Mouse (Mus musculus) stomach, postnatal 0 days (tissue): ENCODE results near the gene Mcf2l. TPM values are rescaled to one million over a fixed set of nuclear protein-coding genes. Genes with fewer than 3 reads are reported as not detected.

ENCODE experiments used
- ATAC-seq: fragments of 200-750 bp; cut with Nextera tagmentation; 2 replicates; pipeline ENCODE4 v1.8.0; 2017; ENCODE audit not compliant: low FRiP score, low TSS enrichment
- DNase-seq: peaks from one replicate; pipeline ENCODE4 v3.0.0-alpha.2; 2016; ENCODE audit warnings: low spot score
- H3K27ac ChIP-seq: fragments of 300-500 bp; sonication (generic); replicated peaks from 2 replicates; pipeline ENCODE4 v1.5.1; 2014; ENCODE audit warnings: mild to moderate bottlenecking, control low read depth
- H3K27me3 ChIP-seq: fragments of 300-500 bp; sonication (generic); 2 replicates; pipeline ENCODE4 v1.6.1; 2014; ENCODE audit warnings: low read length; ENCODE audit not compliant: control insufficient read depth, insufficient read depth
- H3K36me3 ChIP-seq: fragments of 300-500 bp; sonication (generic); 2 replicates; pipeline ENCODE4 v1.6.1; 2014; ENCODE audit warnings: low read length, mixed read lengths; ENCODE audit not compliant: control insufficient read depth, insufficient read depth
- H3K4me1 ChIP-seq: fragments of 300-500 bp; sonication (generic); replicated peaks from 2 replicates; pipeline ENCODE4 v1.6.1; 2014; ENCODE audit warnings: antibody characterized with exemption; ENCODE audit not compliant: control insufficient read depth, insufficient read depth
- H3K4me2 ChIP-seq: fragments of 300-500 bp; sonication (generic); replicated peaks from 2 replicates; pipeline ENCODE4 v1.6.1; 2014; ENCODE audit warnings: low read depth, mild to moderate bottlenecking, control low read depth, moderate library complexity
- H3K4me3 ChIP-seq: fragments of 300-500 bp; sonication (generic); 2 replicates; pipeline ENCODE4 v1.5.1; 2014; ENCODE audit warnings: low read depth, low read length, control low read depth
- H3K9ac ChIP-seq: fragments of 300-500 bp; sonication (generic); 2 replicates; pipeline ENCODE4 v1.6.1; 2014; ENCODE audit warnings: mild to moderate bottlenecking, low read length, control low read depth, mixed read lengths
- H3K9me3 ChIP-seq: fragments of 300-500 bp; sonication (generic); 2 replicates; pipeline ENCODE4 v1.6.1; 2016; ENCODE audit warnings: low read length; ENCODE audit not compliant: control insufficient read depth
- CTCF ChIP-seq: IDR thresholded peaks from 2 replicates; pipeline ENCODE4 v1.5.1; 2016; ENCODE audit warnings: antibody characterized with exemption, low read depth, mild to moderate bottlenecking, moderate library complexity
- EP300 ChIP-seq: optimal IDR thresholded peaks from 2 replicates; pipeline ENCODE3; 2016; ENCODE audit warnings: antibody characterized with exemption
- WGBS: fragments of 180-500 bp; shearing (Covaris S2); extraction: QIAGEN DNeasy Blood & Tissue Kit; methylation state at CpG from one replicate; pipeline ENCODE4 v1.1.7; 2014; 5-methylcytosine and 5-hydroxymethylcytosine counted together
- polyA plus RNA-seq: library from polyadenylated mRNA; unstranded; fragments of >200 nt; fragmentation: Nextera tagmentation; extraction: Ambion mirVana; gene quantifications from 2 replicates; pipeline ENCODE4 v1.2.1, GENCODE M21; 2015

Mcf2l gene
- polyA plus RNA-seq, 1 experiment from 2014 or later, result 9.6 TPM

GRCm38 (mm10) chr8:12865790-12866189 is 7.8 kb upstream of the Mcf2l start:
- Histone ChIP-seq H3K4me2 (no peak overlapping the region), H3K4me3 (no peak overlapping the region), H3K27me3 (no peaks in the 10 kb centered on the region), H3K9me3 (no peaks in the 10 kb centered on the region), H3K36me3 (peaks cover 6% of the 10 kb centered on the region; the same call in 1 of the 2 replicates), H3K4me1 (no peaks in the 10 kb centered on the region), H3K27ac (no peak overlapping the region), H3K9ac (no peak overlapping the region)
- ATAC-seq (no peak), DNase-seq (no peak)
- TF ChIP-seq CTCF (peak; percentile 46), EP300 (no peak)
- WGBS, result 79% methylated on average over 6 of the region's 6 CpGs

- ATAC-seq (no peak), DNase-seq (no peak)
- Histone ChIP-seq H3K36me3 (no peaks in the 10 kb centered on the region), H3K4me1 (peaks cover 4% of the 10 kb centered on the region; the same call in 1 of the 2 replicates), H3K4me3 (no peak overlapping the region), H3K4me2 (no peak overlapping the region), H3K27me3 (no peaks in the 10 kb centered on the region), H3K9ac (no peak overlapping the region), H3K9me3 (no peaks in the 10 kb centered on the region), H3K27ac (no peak overlapping the region)
- TF ChIP-seq EP300 (no peak), CTCF (no peak)
- WGBS, result 67% methylated on average over 3 of the region's 3 CpGs
Observed at GRCm38 (mm10) chr8:12869661-12870060, 3.9 kb upstream of the Mcf2l start.

DNA sequence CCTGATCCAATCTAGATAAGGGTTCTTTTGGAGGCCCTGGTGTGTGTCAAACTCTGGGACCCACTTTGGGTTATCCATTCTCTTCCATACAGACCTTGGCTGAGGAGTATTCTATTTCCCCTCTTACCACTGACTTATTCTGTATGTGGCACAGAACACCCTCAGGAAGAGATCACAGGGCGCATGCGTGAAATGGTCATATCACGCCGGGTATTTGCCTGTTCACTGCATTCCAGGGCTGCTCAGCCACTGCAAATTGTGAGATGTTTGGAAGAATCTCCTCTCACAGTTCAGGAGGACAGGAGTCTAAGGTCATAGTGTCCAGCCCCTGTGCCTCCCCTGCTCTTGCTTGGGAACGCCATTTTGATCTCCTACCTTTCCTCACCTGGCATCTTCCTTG is 3.0 kb upstream of the Mcf2l start:
- Histone ChIP-seq H3K4me1 (peaks cover 4% of the 10 kb centered on the region; the same call in 1 of the 2 replicates), H3K27ac (no peak overlapping the region), H3K9me3 (no peaks in the 10 kb centered on the region), H3K4me3 (no peak overlapping the region), H3K36me3 (no peaks in the 10 kb centered on the region), H3K27me3 (no peaks in the 10 kb centered on the region), H3K4me2 (no peak overlapping the region), H3K9ac (no peak overlapping the region)
- WGBS, result 88% methylated on average over 5 of the region's 5 CpGs
- no peak for ATAC-seq
- TF ChIP-seq EP300, result no peak
- TF ChIP-seq CTCF, result no peak
- DNase-seq, result no peak

GRCm38 (mm10) chr8:12871461-12871860 is 2.1 kb upstream of the Mcf2l start:
- Histone ChIP-seq H3K27ac (no peak overlapping the region), H3K4me1 (peaks cover 4% of the 10 kb centered on the region; the same call in 1 of the 2 replicates), H3K36me3 (no peaks in the 10 kb centered on the region), H3K9ac (no peak overlapping the region), H3K4me3 (no peak overlapping the region), H3K9me3 (no peaks in the 10 kb centered on the region), H3K4me2 (no peak overlapping the region), H3K27me3 (no peaks in the 10 kb centered on the region)
- DNase-seq, result no peak
- no peak for ATAC-seq
- WGBS, result 16% methylated on average over 5 of the region's 5 CpGs
- TF ChIP-seq CTCF (no peak), EP300 (no peak)

GRCm38 (mm10) chr8:12872983-12873356 is 636 bp upstream of the Mcf2l start:
- ATAC-seq (no peak), DNase-seq (no peak)
- H3K36me3 ChIP-seq, result no peaks in the 10 kb centered on the region
- H3K4me3 ChIP-seq, result peak overlapping the region; percentile 38; the same call in 1 of the 2 replicates
- 7% methylated on average over 8 of the region's 9 CpGs for WGBS
- TF ChIP-seq EP300 (no peak), CTCF (no peak)
- no peak overlapping the region; the same call in 1 of the 2 replicates for H3K9ac ChIP-seq
- H3K4me2 ChIP-seq, result peak overlapping the region; percentile 61
- no peak overlapping the region for H3K27ac ChIP-seq
- H3K27me3 ChIP-seq, result no peaks in the 10 kb centered on the region
- no peaks in the 10 kb centered on the region for H3K9me3 ChIP-seq
- peaks cover 4% of the 10 kb centered on the region; the same call in 1 of the 2 replicates for H3K4me1 ChIP-seq

- no peak overlapping the region; the same call in 1 of the 2 replicates for H3K9ac ChIP-seq
- WGBS, result 22% methylated on average over 8 of the region's 8 CpGs
- H3K4me1 ChIP-seq, result peaks cover 4% of the 10 kb centered on the region; the same call in 1 of the 2 replicates
- H3K36me3 ChIP-seq, result no peaks in the 10 kb centered on the region
- no peaks in the 10 kb centered on the region for H3K27me3 ChIP-seq
- DNase-seq (peak; percentile 23), ATAC-seq (0 out of 2 replicates have a peak, but pooled peaks have one; percentile 32)
- peak overlapping the region; percentile 38 for H3K4me3 ChIP-seq
- no peak overlapping the region for H3K27ac ChIP-seq
- no peaks in the 10 kb centered on the region for H3K9me3 ChIP-seq
- peak overlapping the region; percentile 61 for H3K4me2 ChIP-seq
- TF ChIP-seq EP300 (no peak), CTCF (no peak)
Observed at GRCm38 (mm10) chr8:12874194-12874791, 687 bp downstream of the Mcf2l start.
